Mouse (Mus musculus): Measurements from ENCODE around the gene Olfr1371. TPM values are rescaled to one million over a fixed set of nuclear protein-coding genes. Genes with fewer than 3 reads are reported as not detected.

Gene Olfr1371
- total and polyA plus RNA-seq, 3 experiments: not detected

DNA sequence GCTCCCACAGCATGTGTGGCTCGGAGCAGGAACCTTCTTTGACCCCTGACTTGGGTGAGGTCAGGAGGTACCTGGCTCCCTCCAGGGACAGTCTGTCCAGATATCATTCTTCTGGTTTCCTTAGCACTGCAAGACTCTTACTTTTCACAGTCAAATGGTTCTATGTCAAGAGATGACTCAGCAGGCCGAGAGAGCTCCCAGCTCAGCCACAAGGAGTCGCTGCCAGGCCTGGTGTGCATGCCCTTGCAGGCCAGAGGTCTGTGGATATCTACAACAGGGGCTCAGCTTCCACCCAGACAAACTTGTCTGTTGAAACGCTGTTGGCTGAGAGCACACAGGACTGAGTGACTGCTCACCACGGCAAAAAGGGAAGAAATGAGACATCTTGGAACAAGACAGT is 48.1 kb upstream of the Olfr1371 start:
- H3K79me2 ChIP-seq (ENCODE audit: control insufficient read depth, insufficient read depth, low read length, poor library complexity): no peaks in the 10 kb centered on the region
- H3K9ac ChIP-seq (ENCODE audit: control insufficient read depth, low read depth, low read length, poor library complexity, severe bottlenecking): no peak overlapping the region
- no peaks in the 10 kb centered on the region for H3K9me3 ChIP-seq (replicated peaks; ENCODE audit: insufficient read depth, low read length)
- H3K4me3 ChIP-seq (ENCODE audit: control insufficient read depth in 1 of 2, insufficient read depth in 1 of 2, low read depth in 2 of 2, low read length in 2 of 2): no peak overlapping the region
- peak; percentile 83 for DNase-seq (ENCODE audit: low read depth, low spot score)
- H3K27me3 ChIP-seq (ENCODE audit: control insufficient read depth in 1 of 2, insufficient read depth in 2 of 2, low read length in 2 of 2): no peaks in the 10 kb centered on the region
- H3K27ac ChIP-seq (ENCODE audit: control insufficient read depth, low read depth, low read length): no peak overlapping the region
- no peaks in the 10 kb centered on the region; a peak in 1 of 4 replicates for H3K36me3 ChIP-seq (ENCODE audit: control insufficient read depth in 1 of 2, insufficient read depth in 2 of 2, low read length in 2 of 2)
- peaks cover 3 to 11% of the 10 kb centered on the region in 2 experiments for H3K4me1 ChIP-seq (ENCODE audit: control insufficient read depth in 1 of 2, insufficient read depth in 2 of 2, low read length in 2 of 2)
- TF ChIP-seq MEF2A (IDR thresholded peaks at IDR 0.05; ENCODE audit: extremely low read depth, insufficient replicate concordance, low read depth, low read length, poor library complexity, severe bottlenecking): no peak
- no peak for TF ChIP-seq ZNF384 (IDR thresholded peaks at IDR 0.05; ENCODE audit: low read depth, low read length)
- TF ChIP-seq HCFC1 (IDR thresholded peaks at IDR 0.05; ENCODE audit: low read depth, low read length): no peak
- TF ChIP-seq MYC (IDR thresholded peaks at IDR 0.05; ENCODE audit: low read depth, low read length): 0 out of 2 replicates have a peak, but pooled peaks have one; percentile 40
- TF ChIP-seq POLR2A (IDR thresholded peaks at IDR 0.05; ENCODE audit: control insufficient read depth in 1 of 2, insufficient read depth in 1 of 2, low read depth in 1 of 2, low read length in 2 of 2, poor library complexity in 1 of 2): no peak
- no peak for TF ChIP-seq USF1 (IDR thresholded peaks at IDR 0.05; ENCODE audit: low read depth, low read length)
- no peak for TF ChIP-seq ETS1 (IDR thresholded peaks at IDR 0.05; ENCODE audit: low read depth, low read length)
- no peak for TF ChIP-seq BHLHE40 (IDR thresholded peaks at IDR 0.05; ENCODE audit: borderline replicate concordance, low read depth, low read length)
- TF ChIP-seq E2F4 (IDR thresholded peaks at IDR 0.05; ENCODE audit: borderline replicate concordance, low read depth, low read length): no peak
- TF ChIP-seq SIN3A (IDR thresholded peaks at IDR 0.05; ENCODE audit: low read length): 0 out of 2 replicates have a peak, but pooled peaks have one; percentile 32
- TF ChIP-seq ZC3H11A (IDR thresholded peaks at IDR 0.05; ENCODE audit: low read depth, low read length): peak; percentile 39
- TF ChIP-seq NRF1 (IDR thresholded peaks at IDR 0.05; ENCODE audit: insufficient read depth, low read depth, low read length, poor library complexity, severe bottlenecking): no peak
- no peak for TF ChIP-seq CHD2 (IDR thresholded peaks at IDR 0.05; ENCODE audit: low read length)
- TF ChIP-seq MAZ (IDR thresholded peaks at IDR 0.05; ENCODE audit: low read depth, low read length): no peak
- TF ChIP-seq GABPA (IDR thresholded peaks at IDR 0.05; ENCODE audit: low read depth, low read length): peak; percentile 62; the same call in 1 of the 2 replicates
- 0 out of 2 replicates have a peak, but pooled peaks have one; percentile 38 for TF ChIP-seq JUND (IDR thresholded peaks at IDR 0.05; ENCODE audit: low read depth, low read length)
- TF ChIP-seq POLR2AphosphoS2 (IDR thresholded peaks at IDR 0.05; ENCODE audit: low read length): no peak
- no peak for TF ChIP-seq UBTF (IDR thresholded peaks at IDR 0.05; ENCODE audit: borderline replicate concordance, insufficient read depth, low read depth, low read length)
- no peak for TF ChIP-seq USF2 (IDR thresholded peaks at IDR 0.05; ENCODE audit: borderline replicate concordance in 1 of 2, insufficient read depth in 1 of 2, low read depth in 1 of 2, low read length in 2 of 2)
- TF ChIP-seq KAT2A (conservative IDR thresholded peaks at IDR 0.05; ENCODE audit: low read depth, low read length): no peak
- no peak for TF ChIP-seq TCF12 (IDR thresholded peaks at IDR 0.05; ENCODE audit: low read depth, low read length)
- peak; percentile 74 for TF ChIP-seq MAFK (IDR thresholded peaks at IDR 0.05; ENCODE audit: borderline replicate concordance, low read depth, low read length)
- TF ChIP-seq RCOR1 (IDR thresholded peaks at IDR 0.05; ENCODE audit: low read depth, low read length): no peak
- TF ChIP-seq EP300 (IDR thresholded peaks at IDR 0.05; ENCODE audit: low read depth in 1 of 2, low read length in 2 of 2): no peak
- TF ChIP-seq ZKSCAN1 (IDR thresholded peaks at IDR 0.05; ENCODE audit: low read depth, low read length): no peak
- no peak for TF ChIP-seq TAL1 (IDR thresholded peaks at IDR 0.05; ENCODE audit: low read length)
- TF ChIP-seq MAX (IDR thresholded peaks at IDR 0.05; ENCODE audit: low read length): no peak
- no peak for TF ChIP-seq TBP (IDR thresholded peaks at IDR 0.05; ENCODE audit: low read depth, low read length)
- TF ChIP-seq ZMIZ1 (IDR thresholded peaks at IDR 0.05; ENCODE audit: low read depth, low read length): no peak
- TF ChIP-seq NELFE (IDR thresholded peaks at IDR 0.05; ENCODE audit: low read depth, low read length): no peak
- TF ChIP-seq ELF1 (IDR thresholded peaks at IDR 0.05; ENCODE audit: low read depth, low read length): no peak
- peak; percentile 37 to 90 (median 82) for TF ChIP-seq CTCF (IDR thresholded peaks at IDR 0.05 in 2 of 3, conservative IDR thresholded peaks at IDR 0.05 in 1 of 3; ENCODE audit: control insufficient read depth in 1 of 3, insufficient read depth in 1 of 3, low read depth in 2 of 3, low read length in 3 of 3, poor library complexity in 1 of 3, severe bottlenecking in 1 of 3)
- TF ChIP-seq CHD1 (IDR thresholded peaks at IDR 0.05; ENCODE audit: low read depth, low read length): no peak
- TF ChIP-seq POLR2AphosphoS5 (IDR thresholded peaks at IDR 0.05; ENCODE audit: borderline replicate concordance, low read depth, low read length): no peak
- 0 out of 2 replicates have a peak, but pooled peaks have one; percentile 31 for TF ChIP-seq MXI1 (IDR thresholded peaks at IDR 0.05; ENCODE audit: low read depth, low read length)
- no peak for TF ChIP-seq MYB (IDR thresholded peaks at IDR 0.05; ENCODE audit: low read depth, low read length)
- peak; percentile 87 for TF ChIP-seq SMC3 (IDR thresholded peaks at IDR 0.05; ENCODE audit: low read depth, low read length)
- TF ChIP-seq RAD21 (IDR thresholded peaks at IDR 0.05; ENCODE audit: low read depth, low read length): peak; percentile 72
